Mouse (Mus musculus): ENCODE measurements around the gene Rhob.
"Not testable (repeated sequence)": the region's sequence is repeated elsewhere in the genome, so short reads cannot be mapped to it uniquely, and the experiment has no call there.

Rhob gene

GRCm38 (mm10) chr12:8472591-8473358 lies 27.0 kb downstream of the Rhob start:
- DNase-seq (ENCODE audit: low spot score) = no peak

- DNase-seq (ENCODE audit: low spot score) = no peak
These were observed 27.8 kb downstream of the Rhob start for GRCm38 (mm10) chr12:8472051-8472450.

- DNase-seq (ENCODE audit: low spot score) = no peak
These were observed 28.8 kb downstream of the Rhob start for GRCm38 (mm10) chr12:8470962-8471361.

- no peak for DNase-seq (ENCODE audit: low spot score)
These were observed 29.9 kb downstream of the Rhob start for GRCm38 (mm10) chr12:8469742-8470494.

- no peak for DNase-seq (ENCODE audit: low spot score)
These were observed 31.5 kb downstream of the Rhob start for GRCm38 (mm10) chr12:8468221-8468865.

GRCm38 (mm10) chr12:8467029-8467924 lies 32.5 kb downstream of the Rhob start:
- DNase-seq (ENCODE audit: low spot score) = no peak

- DNase-seq (ENCODE audit: low spot score) = no peak
These were observed 34.1 kb downstream of the Rhob start for GRCm38 (mm10) chr12:8465680-8466079.

- DNase-seq (ENCODE audit: low spot score) = no peak
These were observed 34.8 kb downstream of the Rhob start for GRCm38 (mm10) chr12:8464961-8465360.

GRCm38 (mm10) chr12:8463599-8464160 lies 36.1 kb downstream of the Rhob start:
- DNase-seq (ENCODE audit: low spot score) = no peak

- DNase-seq (ENCODE audit: low spot score) = no peak
These were observed 37.3 kb downstream of the Rhob start for GRCm38 (mm10) chr12:8462533-8462932.

- not testable (repeated sequence) for DNase-seq (ENCODE audit: low spot score)
These were observed 38.2 kb downstream of the Rhob start for GRCm38 (mm10) chr12:8461575-8461974.

- no peak for DNase-seq (ENCODE audit: low spot score)
These were observed 41.4 kb downstream of the Rhob start for GRCm38 (mm10) chr12:8458400-8458799.

GRCm38 (mm10) chr12:8457052-8457451 lies 42.8 kb downstream of the Rhob start:
- DNase-seq (ENCODE audit: low spot score) = no peak

- no peak for DNase-seq (ENCODE audit: low spot score)
These were observed 44.8 kb downstream of the Rhob start for GRCm38 (mm10) chr12:8455046-8455445.

- no peak for DNase-seq (ENCODE audit: low spot score)
These were observed 45.3 kb downstream of the Rhob start for GRCm38 (mm10) chr12:8454487-8454886.

- DNase-seq (ENCODE audit: low spot score) = peak; percentile 45
These were observed 46.8 kb downstream of the Rhob start for GRCm38 (mm10) chr12:8452766-8453621.

GRCm38 (mm10) chr12:8451571-8452485 lies 48.0 kb downstream of the Rhob start:
- no peak for DNase-seq (ENCODE audit: low spot score)

GRCm38 (mm10) chr12:8450639-8451038 lies 49.2 kb downstream of the Rhob start:
- DNase-seq (ENCODE audit: low spot score) = peak; percentile 38

GRCm38 (mm10) chr12:8450028-8450427 lies 49.8 kb downstream of the Rhob start:
- no peak for DNase-seq (ENCODE audit: low spot score)

Measured in urinary bladder, postnatal 14 days (tissue).